Mouse (Mus musculus) ES-E14 (cell line): ENCODE results near the gene Ank3.

ENCODE experiments used
- HCFC1 ChIP-seq: IDR thresholded peaks from 2 replicates; pipeline ENCODE4 v1.6.1; 2012; ENCODE audit warnings: low read length, inconsistent platforms, borderline replicate concordance; ENCODE audit not compliant: insufficient read depth
- ZC3H11A ChIP-seq: IDR thresholded peaks from 2 replicates; pipeline ENCODE4 v1.6.1; 2012; ENCODE audit warnings: low read depth, mild to moderate bottlenecking, inconsistent platforms, low read length, borderline replicate concordance

- TF ChIP-seq ZC3H11A, result no peak
- no peak for TF ChIP-seq HCFC1
These were observed 150.6 kb downstream of the Ank3 start for GRCm38 (mm10) chr10:69549221-69549620.
